Mouse (Mus musculus): ENCODE data around the gene Apon.
"Not testable (repeated sequence)": the region's sequence is repeated elsewhere in the genome, so short reads cannot be mapped to it uniquely, and the experiment has no call there.

Gene Apon

GRCm38 (mm10) chr10:128272819-128273439 is 19.0 kb downstream of the Apon start:
- DNase-seq (ENCODE audit: low read depth, low spot score), result not testable (repeated sequence)

- DNase-seq (ENCODE audit: low read depth, low spot score), result not testable (repeated sequence)
Observed at GRCm38 (mm10) chr10:128275374-128275773, 21.5 kb downstream of the Apon start.

DNA sequence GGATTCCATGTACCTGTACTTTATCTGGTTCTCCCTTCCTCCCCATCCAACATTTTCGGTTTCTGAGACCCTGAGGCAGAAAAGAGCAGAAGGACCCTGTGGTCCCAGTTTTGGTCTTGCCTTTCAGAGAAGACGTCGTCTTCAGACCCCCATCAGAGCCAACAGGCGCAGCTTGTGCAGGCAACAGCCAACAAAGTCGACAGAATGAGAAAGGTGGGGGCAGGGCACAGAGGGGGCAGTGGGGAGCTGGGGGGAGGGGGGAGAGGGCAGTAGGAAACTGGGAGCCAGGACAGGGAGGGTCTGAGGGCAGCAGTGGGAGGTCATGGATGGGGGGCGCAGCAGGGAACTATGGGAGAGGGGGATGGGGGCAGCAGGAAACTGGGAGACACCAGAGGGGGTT is 24.3 kb downstream of the Apon start:
- DNase-seq (ENCODE audit: low read depth, low spot score), result no peak

- DNase-seq (ENCODE audit: low read depth, low spot score), result no peak
Observed at GRCm38 (mm10) chr10:128280943-128281342, 27.0 kb downstream of the Apon start.

- no peak for DNase-seq (ENCODE audit: low read depth, low spot score)
Observed at GRCm38 (mm10) chr10:128281682-128282081, 27.8 kb downstream of the Apon start.

- DNase-seq (ENCODE audit: low read depth, low spot score), result no peak
Observed at GRCm38 (mm10) chr10:128282886-128283450, 29.1 kb downstream of the Apon start.

DNA sequence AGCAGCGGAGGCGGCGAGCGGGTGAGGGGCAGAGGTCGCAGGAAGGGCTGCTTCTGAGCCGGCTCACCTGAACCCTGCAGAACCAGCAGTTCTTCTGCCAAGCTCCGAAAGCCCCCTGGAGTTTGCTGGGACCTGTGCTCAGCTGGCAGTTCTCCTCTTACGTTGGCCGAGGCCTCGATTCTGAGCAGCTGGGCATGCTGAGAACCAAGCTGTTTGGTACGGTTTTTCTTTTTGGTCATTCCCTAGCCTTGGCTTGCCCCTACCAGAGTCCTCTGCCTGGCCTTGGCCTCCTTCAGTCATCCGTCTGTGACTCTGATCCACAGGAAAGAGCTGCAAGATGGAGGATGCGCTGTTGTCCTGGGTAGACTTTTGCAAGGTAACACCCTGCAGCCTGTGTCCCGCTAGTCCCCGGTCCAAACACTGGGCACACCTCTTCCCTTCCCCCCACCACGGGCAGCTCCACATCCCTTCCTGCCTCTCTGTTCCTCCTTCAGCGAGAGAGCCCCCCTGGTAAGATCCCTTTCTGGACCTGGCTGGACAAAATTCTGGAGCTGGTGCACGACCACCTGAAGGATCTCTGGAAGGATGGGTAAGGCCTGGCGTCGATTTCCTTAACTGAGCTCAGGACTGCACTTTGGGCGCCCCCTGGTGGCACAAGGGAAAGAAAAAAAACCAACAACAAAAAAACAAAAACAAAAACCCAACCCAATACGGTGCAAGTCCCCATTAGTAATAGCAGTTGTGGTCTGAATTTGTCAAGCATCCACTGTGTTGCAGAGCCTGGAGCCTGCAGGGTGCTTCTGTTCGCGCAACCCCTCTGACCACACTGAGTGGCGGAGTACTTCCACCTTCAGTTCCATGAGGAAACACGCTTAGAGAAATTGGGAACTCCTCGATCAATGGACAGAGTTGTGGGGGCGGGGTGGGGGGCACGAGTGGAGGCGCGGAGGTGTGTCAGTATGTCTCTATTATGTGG is 30.0 kb downstream of the Apon start:
- DNase-seq (ENCODE audit: low read depth, low spot score), result peak; percentile 86

GRCm38 (mm10) chr10:128290594-128290993 is 36.7 kb downstream of the Apon start:
- DNase-seq (ENCODE audit: low read depth, low spot score), result not testable (repeated sequence)

- no peak for DNase-seq (ENCODE audit: low read depth, low spot score)
Observed at GRCm38 (mm10) chr10:128296370-128297090, 42.6 kb downstream of the Apon start.

GRCm38 (mm10) chr10:128297221-128297620 is 43.3 kb downstream of the Apon start:
- DNase-seq (ENCODE audit: low read depth, low spot score), result no peak

- DNase-seq (ENCODE audit: low read depth, low spot score), result no peak
Observed at GRCm38 (mm10) chr10:128297622-128298021, 43.7 kb downstream of the Apon start.

- DNase-seq (ENCODE audit: low read depth, low spot score), result no peak
Observed at GRCm38 (mm10) chr10:128298243-128298642, 44.3 kb downstream of the Apon start.

DNA sequence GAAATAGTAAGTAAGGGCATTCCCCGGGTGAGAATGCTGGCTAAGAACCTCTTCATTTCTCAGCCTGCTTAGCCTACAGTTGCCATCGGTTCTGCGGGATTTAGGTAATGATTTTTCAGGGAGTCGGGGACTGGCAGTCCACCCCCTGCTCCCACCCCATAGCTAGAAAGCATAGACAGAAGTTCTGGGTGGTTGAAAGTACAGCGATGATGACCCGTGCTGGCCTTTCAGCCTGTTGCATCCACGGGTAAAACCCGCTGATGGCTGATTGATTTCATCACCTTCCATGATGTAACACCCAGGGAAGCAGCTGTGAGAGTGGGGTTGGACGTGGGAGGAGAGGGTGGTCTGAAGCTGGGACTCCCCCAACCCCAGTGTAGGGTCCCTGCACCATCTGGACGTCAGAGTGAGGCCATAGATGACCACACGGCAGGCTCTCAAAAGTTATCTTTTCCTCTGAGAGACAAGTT is 44.8 kb downstream of the Apon start, which contains the start of gene Il23a:
Gene Il23a (minus strand): TSS at position 51 of the 470 bp plus-strand sequence.
- DNase-seq (ENCODE audit: low read depth, low spot score), result no peak

DNA sequence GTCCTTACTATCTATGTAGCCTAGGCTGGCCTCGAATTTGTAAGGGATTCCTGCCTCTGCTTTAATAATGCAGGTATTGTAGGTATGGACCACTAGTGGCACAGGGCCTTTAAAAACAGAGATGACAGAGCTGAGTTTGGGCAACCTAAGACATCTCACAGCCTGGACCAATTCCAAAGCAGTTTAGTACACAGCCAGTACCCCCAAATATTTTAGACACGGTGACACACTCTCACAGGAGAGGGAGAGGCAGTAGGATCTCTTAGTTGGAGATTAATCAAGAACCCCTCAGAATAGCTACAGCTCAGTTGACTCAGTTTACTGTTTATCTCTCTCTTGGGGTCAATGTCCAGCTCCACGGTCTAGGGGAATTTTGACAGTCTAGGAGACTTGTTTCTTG is 48.5 kb downstream of the Apon start:
- DNase-seq (ENCODE audit: low read depth, low spot score), result no peak

DNA sequence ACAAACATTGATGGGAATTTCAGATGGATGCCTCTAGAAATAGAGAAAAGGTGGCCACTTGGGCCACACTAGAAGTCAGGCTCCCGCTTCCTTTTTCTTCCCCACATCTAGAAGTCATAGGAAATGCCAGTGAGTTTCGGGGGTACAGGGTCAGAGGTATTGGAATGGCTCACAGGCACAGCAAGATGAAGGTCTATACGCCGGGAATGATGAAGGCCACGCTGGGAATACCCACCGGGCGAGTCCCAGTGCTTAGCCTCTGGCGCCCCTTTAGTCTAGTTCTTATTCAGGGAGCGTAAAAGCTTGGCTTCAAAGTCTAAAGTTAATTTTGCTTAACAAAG is 48.9 kb downstream of the Apon start:
- DNase-seq (ENCODE audit: low read depth, low spot score), result no peak

DNA sequence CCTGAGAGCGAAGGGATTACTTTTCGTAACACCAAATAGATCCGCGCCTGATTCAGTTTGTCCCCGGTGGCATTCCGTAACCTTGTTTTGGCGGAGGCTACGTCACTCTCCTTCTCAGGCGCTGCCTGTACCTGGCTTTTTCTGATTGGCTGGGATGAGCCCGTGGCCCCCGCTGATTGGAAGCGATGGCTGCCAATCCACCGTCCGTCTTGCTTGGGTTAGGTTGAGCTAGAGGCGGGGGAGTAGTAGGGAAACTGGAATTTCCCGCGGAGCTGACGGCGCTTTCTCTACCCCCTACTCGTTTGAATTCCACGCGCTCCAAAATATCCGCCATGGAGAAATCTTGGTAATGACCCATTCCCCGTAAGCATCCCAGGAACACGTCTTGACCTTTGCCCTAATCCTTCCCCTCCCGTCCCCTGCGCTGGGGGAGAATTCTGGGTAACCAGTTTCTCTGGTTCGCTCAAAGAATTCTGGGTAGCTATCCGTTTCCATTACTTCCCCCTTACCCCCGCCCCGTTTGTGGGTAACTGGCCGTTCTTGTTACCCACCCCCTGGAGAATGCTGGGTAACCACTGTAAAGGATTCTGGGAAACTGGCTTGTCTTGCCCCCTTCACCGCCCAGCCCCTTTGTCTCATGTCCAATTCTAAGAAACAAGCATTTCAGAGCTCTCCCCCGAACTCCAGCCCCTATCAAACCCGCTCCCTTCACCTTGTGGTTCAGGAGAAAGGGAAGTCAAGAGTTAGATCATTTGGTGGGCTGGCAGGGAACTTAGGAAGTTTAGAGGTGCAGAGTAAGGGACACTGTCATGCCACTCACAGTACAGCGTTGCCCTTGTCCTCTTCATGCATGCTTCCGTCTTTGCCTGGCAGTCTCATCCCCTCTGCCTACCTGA is 49.5 kb downstream of the Apon start, which contains the start of gene Pan2:
Gene Pan2 (plus strand): TSS at position 210 of the 896 bp plus-strand sequence.
- DNase-seq (ENCODE audit: low read depth, low spot score), result peak; percentile 99

Measured in ES-CJ7 (cell line).